In genomic region chr1:143939511-143939910, GRCm38 (mm10) we compare ENCODE assay signal across 21 mouse cellular contexts.
DNase-seq lines count a peak whose midpoint lies in the region; ATAC-seq and TF ChIP-seq lines count a peak whose summit lies in the region.
"Had no signal": no experiment of that assay in that cellular context is flagged by ENCODE, and none has a peak within 500 bp of the region (broad histone marks: within the 10 kb centered on the region; RNA-seq: fewer than 3 reads in every experiment).

No protein-coding gene starts in this region.

- DNase-seq in cerebellum, postnatal 14 days, result peak; percentile 8 to 43
- DNase-seq in cerebellum, adult 18-20 months, result no peak
- peak; percentile 12 for DNase-seq in hindbrain, postnatal 0 days (ENCODE audit: low spot score)
- no peak for DNase-seq in hindbrain, embryonic 11.5 days (ENCODE audit: low spot score)
- peak; percentile 25 for DNase-seq in right cerebral cortex, adult 18-20 months
- no peak for DNase-seq in right cerebral cortex, postnatal 25 days
- no peak for DNase-seq in heart, adult 11 months
- no peak for DNase-seq in kidney, postnatal 10 days
- DNase-seq: adrenal gland, postnatal 36 days; cerebellum, adult 8-10 months; gastrocnemius, adult 2 months; heart, postnatal 10 days; left cerebral cortex, postnatal 4 days; liver; liver, postnatal 0 days; lung, postnatal 10 days; thymus, postnatal 4 days had no signal

- H3K27me3 ChIP-seq in hindbrain, postnatal 0 days (ENCODE audit: insufficient read depth, low read length), result no peaks in the 10 kb centered on the region
- no peaks in the 10 kb centered on the region for H3K27me3 ChIP-seq in hindbrain, embryonic 11.5 days (ENCODE audit: control insufficient read depth, insufficient read depth, low read length)
- H3K27me3 ChIP-seq: embryonic facial prominence, embryonic 13.5 days; hindbrain, embryonic 13.5 days; intestine, embryonic 15.5 days had no signal

- no peak overlapping the region for H3K4me3 ChIP-seq in hindbrain, postnatal 0 days (ENCODE audit: low read length)
- no peak overlapping the region for H3K4me3 ChIP-seq in hindbrain, embryonic 11.5 days (ENCODE audit: low read depth, low read length)
- H3K4me3 ChIP-seq: embryonic facial prominence, embryonic 13.5 days; gastrocnemius, adult 2 months; hindbrain, embryonic 13.5 days; intestine, embryonic 15.5 days had no signal

- ATAC-seq in hindbrain, postnatal 0 days, result no peak; the same call in 1 of the 2 replicates
- ATAC-seq in hindbrain, embryonic 11.5 days (ENCODE audit: low FRiP score), result no peak
- ATAC-seq: intestine, embryonic 15.5 days; liver, postnatal 0 days had no signal

- H3K4me1 ChIP-seq in hindbrain, postnatal 0 days (ENCODE audit: insufficient read depth, low read length), result 0 out of 2 replicates have a peak, but pooled peaks cover 4% of the 10 kb centered on the region
- no peaks in the 10 kb centered on the region for H3K4me1 ChIP-seq in hindbrain, embryonic 11.5 days (replicated peaks; ENCODE audit: control insufficient read depth, insufficient read depth, low read length)
- H3K4me1 ChIP-seq: intestine, embryonic 15.5 days had no signal

- no peak overlapping the region for H3K4me2 ChIP-seq in hindbrain, postnatal 0 days (ENCODE audit: low read depth, low read length)
- H3K4me2 ChIP-seq in hindbrain, embryonic 11.5 days (replicated peaks; ENCODE audit: low read depth, low read length), result no peak overlapping the region
- H3K4me2 ChIP-seq: embryonic facial prominence, embryonic 13.5 days; heart, embryonic 11.5 days; hindbrain, embryonic 13.5 days; intestine, embryonic 15.5 days had no signal

- H3K9me3 ChIP-seq in hindbrain, postnatal 0 days (ENCODE audit: low read length), result no peaks in the 10 kb centered on the region
- H3K9me3 ChIP-seq in hindbrain, embryonic 11.5 days (ENCODE audit: control insufficient read depth, low read length), result no peaks in the 10 kb centered on the region
- H3K9me3 ChIP-seq: embryonic facial prominence, embryonic 13.5 days; hindbrain, embryonic 13.5 days; intestine, embryonic 15.5 days had no signal

- WGBS in hindbrain, postnatal 0 days, result 32% methylated on average over 2 of the region's 2 CpGs
- 52% methylated on average over 2 of the region's 2 CpGs for WGBS in hindbrain, embryonic 11.5 days

- TF ChIP-seq CTCF in hindbrain, postnatal 0 days (IDR thresholded peaks at IDR 0.05; ENCODE audit: low read depth), result no peak

- H3K27ac ChIP-seq in hindbrain, postnatal 0 days, result no peak overlapping the region
- H3K27ac ChIP-seq in hindbrain, embryonic 11.5 days (ENCODE audit: low read depth, low read length), result no peak overlapping the region
- H3K27ac ChIP-seq: embryonic facial prominence, embryonic 13.5 days; gastrocnemius, adult 2 months; intestine, embryonic 15.5 days had no signal

- no peaks in the 10 kb centered on the region for H3K36me3 ChIP-seq in hindbrain, postnatal 0 days (ENCODE audit: insufficient read depth, low read length)
- H3K36me3 ChIP-seq in hindbrain, embryonic 11.5 days (ENCODE audit: control insufficient read depth, insufficient read depth, low read length), result no peaks in the 10 kb centered on the region
- H3K36me3 ChIP-seq: embryonic facial prominence, embryonic 13.5 days; hindbrain, embryonic 13.5 days; intestine, embryonic 15.5 days had no signal

- H3K9ac ChIP-seq in hindbrain, postnatal 0 days (replicated peaks; ENCODE audit: low read length), result no peak overlapping the region
- H3K9ac ChIP-seq in hindbrain, embryonic 11.5 days (ENCODE audit: low read depth, low read length), result no peak overlapping the region
- H3K9ac ChIP-seq: embryonic facial prominence, embryonic 13.5 days; hindbrain, embryonic 13.5 days; intestine, embryonic 15.5 days; liver, postnatal 0 days had no signal

Comparison
In these comparisons a context has a peak if more than half of its experiments do, and no peak if none do; other contexts are left out.
1. DNase-seq: peak in cerebellum, postnatal 14 days (2 of 2), hindbrain, postnatal 0 days (single experiment) and right cerebral cortex, adult 18-20 months (single experiment); none in cerebellum, adult 18-20 months (0 of 2), hindbrain, embryonic 11.5 days (single experiment), right cerebral cortex, postnatal 25 days (single experiment), heart, adult 11 months (single experiment) and kidney, postnatal 10 days (single experiment).